Mouse (Mus musculus) frontal cortex, adult 2 months (tissue): ENCODE measurements around the gene Nutf2. TPM values are rescaled to one million over a fixed set of nuclear protein-coding genes. Genes with fewer than 3 reads are reported as not detected.

Experiments used
- DNase-seq, 2 experiments: peaks; one replicate each; pipeline ENCODE4 v3.0.0; 2022; ENCODE audit warnings: low spot score in 1 of 2; ENCODE audit errors: extremely low spot score in 1 of 2
- polyA plus RNA-seq: library from polyadenylated mRNA; depleted of rRNA; stranded (reverse); fragments of >200 nt; gene quantifications from 2 replicates; pipeline ENCODE4 v1.2.3, GENCODE M21; 2012

The Nutf2 gene
- polyA plus RNA-seq, 1 experiment: 79.7 TPM

- DNase-seq: no peak
Observed at GRCm38 (mm10) chr8:105854303-105854702, 6.1 kb upstream of the Nutf2 start.

- peak; percentile 78 to 92 for DNase-seq
Observed at GRCm38 (mm10) chr8:105854715-105855216, 5.6 kb upstream of the Nutf2 start, which contains the start of gene Thap11. Thap11 (plus strand) TSS chr8:105855132.

- peak in 1 of 2 experiments; percentile 54 for DNase-seq
Observed at GRCm38 (mm10) chr8:105855248-105856167, 4.9 kb upstream of the Nutf2 start.

GRCm38 (mm10) chr8:105856168-105856835, 4.1 kb upstream of the Nutf2 start:
- DNase-seq: no peak

GRCm38 (mm10) chr8:105858495-105858894, 1.9 kb upstream of the Nutf2 start:
- DNase-seq: no peak

- DNase-seq: no peak
Observed at GRCm38 (mm10) chr8:105859314-105859713, 1.1 kb upstream of the Nutf2 start.

GRCm38 (mm10) chr8:105861951-105862350, 1.6 kb downstream of the Nutf2 start:
- DNase-seq: no peak

GRCm38 (mm10) chr8:105866364-105867029, 6.1 kb downstream of the Nutf2 start:
- DNase-seq: no peak

GRCm38 (mm10) chr8:105874301-105874700, 13.9 kb downstream of the Nutf2 start:
- no peak for DNase-seq

- peak; percentile 67 to 92 for DNase-seq
Observed at GRCm38 (mm10) chr8:105880754-105881520, 20.6 kb downstream of the Nutf2 start, which contains the start of gene Edc4. Edc4 (plus strand) TSS chr8:105880881.

GRCm38 (mm10) chr8:105889756-105890465, 29.5 kb downstream of the Nutf2 start:
- DNase-seq: no peak

- DNase-seq: peak in 1 of 2 experiments; percentile 63
Observed at GRCm38 (mm10) chr8:105890870-105891269, 30.5 kb downstream of the Nutf2 start.

GRCm38 (mm10) chr8:105892432-105892831, 32.1 kb downstream of the Nutf2 start:
- DNase-seq: peak in 1 of 2 experiments; percentile 65

- DNase-seq: peak; percentile 73 to 90
Observed at GRCm38 (mm10) chr8:105893339-105893738, 33.0 kb downstream of the Nutf2 start, which contains the start of gene Nrn1l. Nrn1l (plus strand) TSS chr8:105893567.

GRCm38 (mm10) chr8:105897801-105898480, 37.6 kb downstream of the Nutf2 start:
- DNase-seq: no peak

- peak; percentile 74 to 95 for DNase-seq
Observed at GRCm38 (mm10) chr8:105900180-105900940, 40.0 kb downstream of the Nutf2 start, which contains the start of gene Pskh1. Pskh1 (plus strand) TSS chr8:105900441.

GRCm38 (mm10) chr8:105900941-105901616, 40.7 kb downstream of the Nutf2 start:
- no peak for DNase-seq
